Mouse (Mus musculus) kidney, postnatal 10 days (tissue): ENCODE results near the gene Wbp11.

Source experiments
- DNase-seq: peaks from one replicate; pipeline ENCODE4 v3.0.0; 2021; ENCODE audit warnings: mixed read lengths

Gene Wbp11

GRCm38 (mm10) chr6:136827881-136828561 is at the start of gene Wbp11:
Gene Wbp11 (minus strand): TSS chr6:136828233.
- peak; percentile 97 for DNase-seq

GRCm38 (mm10) chr6:136875670-136876069 is 47.6 kb upstream of the Wbp11 start, which contains the start of gene Mgp:
Gene Mgp (minus strand): TSS chr6:136875823.
- peak; percentile 66 for DNase-seq

GRCm38 (mm10) chr6:136874599-136874998 is 46.6 kb upstream of the Wbp11 start:
- DNase-seq, result peak; percentile 48

- DNase-seq, result no peak
These were observed 40.9 kb upstream of the Wbp11 start for GRCm38 (mm10) chr6:136868921-136869320.

- DNase-seq, result no peak
These were observed 38.1 kb upstream of the Wbp11 start for GRCm38 (mm10) chr6:136866150-136866549.

GRCm38 (mm10) chr6:136865360-136865759 is 37.3 kb upstream of the Wbp11 start:
- no peak for DNase-seq

- peak; percentile 40 for DNase-seq
These were observed 33.0 kb upstream of the Wbp11 start for GRCm38 (mm10) chr6:136861020-136861419.

- DNase-seq, result peak; percentile 42
These were observed 30.4 kb upstream of the Wbp11 start for GRCm38 (mm10) chr6:136858420-136858819.

GRCm38 (mm10) chr6:136857873-136858260 is 29.8 kb upstream of the Wbp11 start:
- peak; percentile 64 for DNase-seq

GRCm38 (mm10) chr6:136857186-136857872 is 29.3 kb upstream of the Wbp11 start, which contains the start of gene Art4:
Gene Art4 (minus strand): TSS chr6:136857733.
- peak; percentile 48 for DNase-seq

- no peak for DNase-seq
These were observed 28.1 kb upstream of the Wbp11 start for GRCm38 (mm10) chr6:136856071-136856636.

GRCm38 (mm10) chr6:136855183-136855582 is 27.1 kb upstream of the Wbp11 start:
- no peak for DNase-seq

GRCm38 (mm10) chr6:136854361-136854781 is 26.3 kb upstream of the Wbp11 start:
- DNase-seq, result no peak

GRCm38 (mm10) chr6:136852762-136853161 is 24.7 kb upstream of the Wbp11 start:
- peak; percentile 52 for DNase-seq

- peak; percentile 38 for DNase-seq
These were observed 24.3 kb upstream of the Wbp11 start for GRCm38 (mm10) chr6:136852348-136852747.

GRCm38 (mm10) chr6:136850267-136850666 is 22.2 kb upstream of the Wbp11 start:
- DNase-seq, result no peak

- DNase-seq, result no peak
These were observed 20.9 kb upstream of the Wbp11 start for GRCm38 (mm10) chr6:136848971-136849370.

- DNase-seq, result no peak
These were observed 20.4 kb upstream of the Wbp11 start for GRCm38 (mm10) chr6:136848399-136848798.

GRCm38 (mm10) chr6:136847790-136848189 is 19.8 kb upstream of the Wbp11 start:
- peak; percentile 76 for DNase-seq

GRCm38 (mm10) chr6:136847267-136847666 is 19.2 kb upstream of the Wbp11 start:
- no peak for DNase-seq

GRCm38 (mm10) chr6:136845706-136846480 is 17.9 kb upstream of the Wbp11 start:
- DNase-seq, result no peak

- no peak for DNase-seq
These were observed 16.9 kb upstream of the Wbp11 start for GRCm38 (mm10) chr6:136844903-136845302.

GRCm38 (mm10) chr6:136837323-136837722 is 9.3 kb upstream of the Wbp11 start:
- DNase-seq, result no peak
